Mouse (Mus musculus): ENCODE measurements at regions not wholly inside any gene's neighbourhood (a gene's known extent, or its start where the extent isn't known, plus 50 kb on each side); places are given as distances from the start of the nearest gene placed in this dataset.
A peak's percentile ranks its signal among the peaks of the same experiment; 100 is the strongest.

DNA sequence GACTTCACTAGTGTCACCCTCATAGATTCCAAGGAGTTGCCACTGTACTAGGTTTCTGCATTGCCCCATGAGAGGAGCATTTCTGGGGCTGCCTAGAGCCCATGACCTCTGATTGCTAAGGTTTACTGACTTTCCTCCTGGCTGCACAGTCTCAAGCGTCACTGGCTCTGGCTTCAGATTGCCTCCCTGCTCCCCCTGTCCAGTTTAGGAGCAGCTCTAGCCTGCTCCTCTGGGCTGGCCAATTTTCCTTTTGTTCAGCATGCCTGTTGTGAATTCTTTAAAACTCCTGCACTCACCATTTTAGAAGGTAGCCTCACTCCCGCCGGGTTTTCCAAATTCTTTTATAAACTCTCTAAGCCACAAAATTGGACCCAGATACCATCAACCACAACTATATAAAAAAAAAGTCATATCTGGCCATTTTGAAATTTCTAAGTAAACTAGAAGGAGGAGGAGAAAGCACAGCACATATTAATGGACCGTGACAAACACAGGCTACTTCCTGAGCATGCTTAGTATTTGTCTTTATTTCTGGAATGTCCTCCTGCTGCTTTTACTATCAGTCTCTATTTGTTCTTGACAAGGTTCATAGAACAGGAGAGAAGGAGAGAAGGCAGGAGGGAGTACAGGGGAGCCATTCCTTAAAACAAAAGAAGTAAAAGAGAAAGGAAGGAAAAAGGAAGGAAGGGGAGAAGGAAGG is 126.6 kb upstream of the Thsd7b start:
- Histone ChIP-seq H3K27me3 (ENCODE audit: control insufficient read depth, insufficient read depth, low read length) (no peaks in the 10 kb centered on the region), H3K9me3 (ENCODE audit: control insufficient read depth, low read length) (no peaks in the 10 kb centered on the region), H3K36me3 (ENCODE audit: control insufficient read depth, insufficient read depth, low read length) (no peaks in the 10 kb centered on the region), H3K4me1 (ENCODE audit: control insufficient read depth, insufficient read depth, low read length) (no peaks in the 10 kb centered on the region), H3K4me2 (ENCODE audit: low read length) (no peak overlapping the region), H3K9ac (replicated peaks; ENCODE audit: low read length) (no peak overlapping the region), H3K27ac (replicated peaks; ENCODE audit: low read depth, low read length) (no peak overlapping the region), H3K4me3 (replicated peaks; ENCODE audit: low read depth, low read length) (no peak overlapping the region)
- DNase-seq (no peak), ATAC-seq (ENCODE audit: low FRiP score, low TSS enrichment) (no peak)
- WGBS = 54% methylated on average over 4 of the region's 4 CpGs

DNA sequence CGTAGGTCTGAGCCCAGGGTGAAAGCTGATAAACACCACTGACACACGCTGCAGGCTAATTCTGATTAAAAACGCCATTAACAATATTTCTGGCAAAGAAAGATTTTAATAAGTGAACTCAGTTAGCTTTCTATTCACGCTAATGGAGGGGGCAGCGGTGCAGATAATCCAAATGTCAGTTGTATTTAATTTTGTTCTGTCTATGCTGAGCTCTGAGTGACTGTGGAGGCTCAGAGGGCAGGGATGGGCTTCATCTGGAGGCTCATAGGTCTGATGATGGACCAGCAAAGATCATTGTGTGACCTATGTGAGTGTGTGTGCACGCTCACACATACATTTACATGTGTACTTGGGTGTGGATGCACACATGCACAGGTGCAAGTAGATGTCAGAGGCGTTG is 134.3 kb upstream of the Thsd7b start:
- no peak for ATAC-seq (ENCODE audit: low FRiP score, low TSS enrichment)
- H3K4me2 ChIP-seq (ENCODE audit: low read length) = no peak overlapping the region
- no peaks in the 10 kb centered on the region for H3K9me3 ChIP-seq (ENCODE audit: control insufficient read depth, low read length)
- H3K9ac ChIP-seq (replicated peaks; ENCODE audit: low read length) = no peak overlapping the region
- 70% methylated on average over 7 of the region's 7 CpGs for WGBS
- H3K4me3 ChIP-seq (replicated peaks; ENCODE audit: low read depth, low read length) = no peak overlapping the region
- H3K36me3 ChIP-seq (ENCODE audit: control insufficient read depth, insufficient read depth, low read length) = no peaks in the 10 kb centered on the region
- no peaks in the 10 kb centered on the region for H3K27me3 ChIP-seq (ENCODE audit: control insufficient read depth, insufficient read depth, low read length)
- H3K4me1 ChIP-seq (ENCODE audit: control insufficient read depth, insufficient read depth, low read length) = no peaks in the 10 kb centered on the region
- H3K27ac ChIP-seq (replicated peaks; ENCODE audit: low read depth, low read length) = no peak overlapping the region
- DNase-seq = peak; percentile 26

DNA sequence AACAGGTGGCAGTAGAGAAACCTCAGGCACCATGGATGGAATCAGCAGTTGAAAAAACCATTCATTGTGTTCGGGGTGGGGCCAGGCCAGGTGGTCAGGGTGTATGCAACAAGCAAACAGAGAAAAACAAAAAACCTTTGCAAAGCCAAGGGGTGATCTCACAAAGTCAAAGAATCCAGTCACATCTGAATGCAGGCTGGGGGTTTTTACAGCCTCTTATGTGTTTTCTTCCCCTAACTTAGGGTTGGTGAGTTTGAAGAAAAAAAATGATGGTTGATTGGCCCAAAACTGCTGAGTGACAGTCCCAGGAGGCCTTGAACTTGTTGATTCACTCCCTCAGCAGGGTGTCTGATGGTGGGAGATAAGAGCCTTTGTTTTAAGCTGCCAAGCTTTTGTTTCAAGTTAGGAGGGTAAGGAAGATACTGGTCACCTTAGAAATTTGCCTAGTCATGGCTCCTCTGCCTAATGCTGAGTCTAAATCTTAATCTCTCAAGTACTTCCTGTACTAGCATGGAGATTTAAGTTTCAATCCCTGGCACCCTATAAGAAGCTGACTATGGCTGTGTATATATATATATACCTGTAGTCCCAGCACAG is 166.0 kb upstream of the Thsd7b start:
- Histone ChIP-seq H3K4me2 (ENCODE audit: low read length) (no peak overlapping the region), H3K4me3 (replicated peaks; ENCODE audit: low read depth, low read length) (no peak overlapping the region), H3K9ac (replicated peaks; ENCODE audit: low read length) (no peak overlapping the region), H3K9me3 (ENCODE audit: control insufficient read depth, low read length) (no peaks in the 10 kb centered on the region), H3K36me3 (ENCODE audit: control insufficient read depth, insufficient read depth, low read length) (no peaks in the 10 kb centered on the region), H3K27ac (replicated peaks; ENCODE audit: low read depth, low read length) (no peak overlapping the region), H3K4me1 (ENCODE audit: control insufficient read depth, insufficient read depth, low read length) (no peaks in the 10 kb centered on the region), H3K27me3 (ENCODE audit: control insufficient read depth, insufficient read depth, low read length) (no peaks in the 10 kb centered on the region)
- WGBS = 66% methylated on average over 1 of the region's 1 CpGs
- ATAC-seq (ENCODE audit: low FRiP score, low TSS enrichment) = no peak
- DNase-seq = no peak

DNA sequence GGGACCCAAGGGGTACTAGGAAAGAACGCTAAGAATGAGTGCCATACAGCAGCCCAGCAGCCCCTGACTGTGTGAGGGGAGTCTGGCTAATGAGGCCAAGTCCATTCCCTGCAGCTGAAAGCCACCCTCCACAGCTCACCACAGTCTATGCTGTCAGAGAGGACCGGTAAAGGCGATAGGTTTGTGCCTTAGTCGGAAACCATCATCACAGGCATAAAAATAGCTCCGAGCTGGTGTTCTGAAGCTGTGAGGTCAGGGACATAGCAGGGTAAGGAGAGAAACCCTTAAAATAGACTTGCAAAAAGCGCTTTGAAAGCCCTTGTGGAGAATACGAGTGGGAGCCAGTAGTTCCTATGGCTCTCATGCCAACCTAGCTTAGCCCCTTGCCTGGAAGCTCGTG is 172.1 kb upstream of the Thsd7b start:
- Histone ChIP-seq H3K9me3 (ENCODE audit: control insufficient read depth, low read length) (no peaks in the 10 kb centered on the region), H3K4me1 (ENCODE audit: control insufficient read depth, insufficient read depth, low read length) (no peaks in the 10 kb centered on the region), H3K27ac (replicated peaks; ENCODE audit: low read depth, low read length) (no peak overlapping the region), H3K4me2 (ENCODE audit: low read length) (no peak overlapping the region), H3K27me3 (ENCODE audit: control insufficient read depth, insufficient read depth, low read length) (no peaks in the 10 kb centered on the region), H3K4me3 (replicated peaks; ENCODE audit: low read depth, low read length) (no peak overlapping the region), H3K9ac (replicated peaks; ENCODE audit: low read length) (no peak overlapping the region), H3K36me3 (ENCODE audit: control insufficient read depth, insufficient read depth, low read length) (no peaks in the 10 kb centered on the region)
- ATAC-seq (ENCODE audit: low FRiP score, low TSS enrichment) (no peak), DNase-seq (no peak)
- 89% methylated on average over 8 of the region's 8 CpGs for WGBS

DNA sequence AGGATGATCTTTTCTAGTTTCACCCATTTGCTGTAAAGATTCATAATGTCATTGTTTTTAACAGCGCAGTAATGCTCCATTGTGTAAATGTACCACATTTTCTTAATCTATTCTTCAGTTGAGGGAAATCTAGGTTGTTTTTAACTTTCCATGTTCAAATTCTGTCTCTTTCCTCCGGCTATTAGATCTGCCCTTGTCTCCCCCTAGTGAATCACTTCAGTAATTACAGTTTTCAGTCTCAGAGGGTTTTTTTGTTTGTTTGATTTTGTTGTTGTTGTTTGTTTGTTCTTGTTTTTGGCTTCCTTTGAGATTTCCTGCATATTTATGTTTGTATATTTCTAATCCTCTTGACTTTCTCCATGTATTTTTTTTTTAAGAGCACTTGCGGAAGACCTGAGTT is 194.8 kb upstream of the Thsd7b start:
- no peaks in the 10 kb centered on the region for H3K4me1 ChIP-seq (ENCODE audit: control insufficient read depth, insufficient read depth, low read length)
- WGBS = 67% methylated on average over 3 of the region's 3 CpGs
- no peak overlapping the region for H3K9ac ChIP-seq (replicated peaks; ENCODE audit: low read length)
- no peak for ATAC-seq (ENCODE audit: low FRiP score, low TSS enrichment)
- no peak overlapping the region for H3K4me2 ChIP-seq (ENCODE audit: low read length)
- no peak overlapping the region for H3K27ac ChIP-seq (replicated peaks; ENCODE audit: low read depth, low read length)
- no peak overlapping the region for H3K4me3 ChIP-seq (replicated peaks; ENCODE audit: low read depth, low read length)
- H3K27me3 ChIP-seq (ENCODE audit: control insufficient read depth, insufficient read depth, low read length) = no peaks in the 10 kb centered on the region
- H3K9me3 ChIP-seq (ENCODE audit: control insufficient read depth, low read length) = no peaks in the 10 kb centered on the region
- no peak for DNase-seq
- no peaks in the 10 kb centered on the region for H3K36me3 ChIP-seq (ENCODE audit: control insufficient read depth, insufficient read depth, low read length)

DNA sequence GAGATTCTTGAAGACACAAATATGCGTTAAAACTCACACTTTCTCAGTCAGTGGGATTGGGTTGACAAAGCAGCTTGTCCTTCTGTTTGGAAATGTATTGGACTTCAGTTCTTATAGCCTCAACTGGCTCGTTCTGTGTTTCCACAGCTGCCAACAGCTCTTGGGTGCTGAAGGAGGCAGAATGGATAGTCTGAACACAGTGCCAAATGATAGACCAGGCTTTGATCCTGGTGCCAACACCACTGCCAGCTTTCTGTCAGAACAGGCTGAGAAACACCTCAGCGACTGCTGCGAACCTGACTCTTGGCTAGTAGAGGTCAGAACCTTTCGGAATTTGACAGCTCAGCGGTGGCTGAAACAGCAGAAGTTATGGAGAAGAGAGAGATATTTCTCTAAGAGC is 215.9 kb upstream of the Thsd7b start:
- ATAC-seq (ENCODE audit: low FRiP score, low TSS enrichment) (no peak), DNase-seq (no peak)
- H3K9me3 ChIP-seq (ENCODE audit: control insufficient read depth, low read length) = no peaks in the 10 kb centered on the region
- no peak overlapping the region for H3K9ac ChIP-seq (replicated peaks; ENCODE audit: low read length)
- H3K4me3 ChIP-seq (replicated peaks; ENCODE audit: low read depth, low read length) = no peak overlapping the region
- 85% methylated on average over 6 of the region's 6 CpGs for WGBS
- no peak overlapping the region for H3K27ac ChIP-seq (replicated peaks; ENCODE audit: low read depth, low read length)
- H3K36me3 ChIP-seq (ENCODE audit: control insufficient read depth, insufficient read depth, low read length) = no peaks in the 10 kb centered on the region
- H3K4me1 ChIP-seq (ENCODE audit: control insufficient read depth, insufficient read depth, low read length) = no peaks in the 10 kb centered on the region
- no peaks in the 10 kb centered on the region for H3K27me3 ChIP-seq (ENCODE audit: control insufficient read depth, insufficient read depth, low read length)
- H3K4me2 ChIP-seq (ENCODE audit: low read length) = no peak overlapping the region

DNA sequence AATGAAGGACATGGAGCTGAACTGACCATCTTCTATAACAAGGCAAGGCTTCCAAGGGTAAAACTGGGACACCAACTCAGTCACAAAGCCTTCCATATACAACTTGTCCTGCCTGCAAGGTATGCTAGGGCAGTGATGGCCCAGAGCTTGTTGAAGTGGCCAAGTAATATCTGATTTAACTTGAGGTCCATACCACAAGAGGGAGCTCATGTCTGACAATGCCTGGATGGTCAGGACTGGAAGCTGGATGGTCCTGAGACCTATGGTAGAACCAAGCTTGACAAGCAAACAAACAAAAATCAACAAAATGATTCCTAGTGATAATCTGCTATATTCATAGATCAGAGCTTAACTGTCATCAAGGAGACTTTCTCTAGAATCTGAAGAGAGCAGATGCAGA is 217.8 kb upstream of the Thsd7b start:
- no peak overlapping the region for H3K9ac ChIP-seq (replicated peaks; ENCODE audit: low read length)
- DNase-seq (no peak), ATAC-seq (ENCODE audit: low FRiP score, low TSS enrichment) (no peak)
- H3K4me1 ChIP-seq (ENCODE audit: control insufficient read depth, insufficient read depth, low read length) = no peaks in the 10 kb centered on the region
- no peaks in the 10 kb centered on the region for H3K36me3 ChIP-seq (ENCODE audit: control insufficient read depth, insufficient read depth, low read length)
- H3K9me3 ChIP-seq (ENCODE audit: control insufficient read depth, low read length) = no peaks in the 10 kb centered on the region
- H3K27ac ChIP-seq (replicated peaks; ENCODE audit: low read depth, low read length) = no peak overlapping the region
- H3K27me3 ChIP-seq (ENCODE audit: control insufficient read depth, insufficient read depth, low read length) = no peaks in the 10 kb centered on the region
- no peak overlapping the region for H3K4me2 ChIP-seq (ENCODE audit: low read length)
- H3K4me3 ChIP-seq (replicated peaks; ENCODE audit: low read depth, low read length) = no peak overlapping the region

DNA sequence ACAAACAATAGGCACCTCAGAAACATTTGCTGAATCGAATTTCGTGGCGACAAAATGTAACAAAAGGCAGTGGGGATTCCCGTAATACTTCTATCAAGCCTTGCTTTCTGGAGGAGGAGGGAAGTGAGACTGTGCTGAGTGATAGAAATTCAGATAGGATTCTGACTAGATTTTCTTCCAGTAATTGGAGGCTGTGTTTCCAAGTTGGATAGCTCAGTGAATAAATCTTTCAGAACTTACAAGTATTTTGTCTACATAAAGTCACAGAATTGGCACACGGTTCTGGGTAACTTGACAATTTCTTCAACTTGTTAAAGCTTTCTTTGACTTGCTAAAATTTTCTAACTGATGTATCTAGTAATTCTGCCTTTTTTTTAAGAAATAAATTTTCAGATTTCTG is 239.4 kb upstream of the Thsd7b start:
- no peak overlapping the region for H3K4me2 ChIP-seq (ENCODE audit: low read length)
- H3K9me3 ChIP-seq (ENCODE audit: control insufficient read depth, low read length) = no peaks in the 10 kb centered on the region
- 46% methylated on average over 5 of the region's 5 CpGs for WGBS
- H3K4me3 ChIP-seq (replicated peaks; ENCODE audit: low read depth, low read length) = no peak overlapping the region
- ATAC-seq (ENCODE audit: low FRiP score, low TSS enrichment) (no peak), DNase-seq (no peak)
- no peaks in the 10 kb centered on the region for H3K4me1 ChIP-seq (ENCODE audit: control insufficient read depth, insufficient read depth, low read length)
- H3K36me3 ChIP-seq (ENCODE audit: control insufficient read depth, insufficient read depth, low read length) = no peaks in the 10 kb centered on the region
- no peak overlapping the region for H3K27ac ChIP-seq (replicated peaks; ENCODE audit: low read depth, low read length)
- no peak overlapping the region for H3K9ac ChIP-seq (replicated peaks; ENCODE audit: low read length)
- no peaks in the 10 kb centered on the region for H3K27me3 ChIP-seq (ENCODE audit: control insufficient read depth, insufficient read depth, low read length)

DNA sequence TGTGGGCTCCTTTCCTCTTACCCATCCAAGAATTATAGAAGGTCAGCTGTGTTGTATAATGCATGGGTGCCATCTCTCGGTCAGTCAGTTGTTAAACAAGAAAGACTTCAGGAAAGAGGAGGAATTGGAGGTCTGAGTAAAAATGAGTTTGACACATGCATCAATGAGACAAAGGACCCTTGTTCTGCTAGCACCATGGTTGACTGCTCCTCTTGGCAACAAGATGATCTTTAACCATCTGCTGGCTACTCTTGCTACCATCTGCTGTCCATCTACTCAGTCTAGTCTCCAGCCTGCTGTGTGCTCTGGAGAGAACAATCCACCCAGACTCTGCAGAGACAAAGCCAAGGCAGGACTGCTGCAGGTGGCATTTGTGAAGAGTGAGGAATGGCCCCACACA is 267.2 kb upstream of the Thsd7b start:
- Histone ChIP-seq H3K4me1 (ENCODE audit: control insufficient read depth, insufficient read depth, low read length) (no peaks in the 10 kb centered on the region), H3K4me3 (replicated peaks; ENCODE audit: low read depth, low read length) (no peak overlapping the region), H3K9me3 (ENCODE audit: control insufficient read depth, low read length) (no peaks in the 10 kb centered on the region), H3K4me2 (ENCODE audit: low read length) (no peak overlapping the region), H3K27me3 (ENCODE audit: control insufficient read depth, insufficient read depth, low read length) (no peaks in the 10 kb centered on the region), H3K9ac (replicated peaks; ENCODE audit: low read length) (no peak overlapping the region), H3K27ac (replicated peaks; ENCODE audit: low read depth, low read length) (no peak overlapping the region), H3K36me3 (ENCODE audit: control insufficient read depth, insufficient read depth, low read length) (no peaks in the 10 kb centered on the region)
- no peak for DNase-seq
- WGBS = 62% methylated on average over 1 of the region's 1 CpGs
- no peak for ATAC-seq (ENCODE audit: low FRiP score, low TSS enrichment)
